Mouse (Mus musculus): Measurements from ENCODE around the gene Pam16.

Gene Pam16

DNA sequence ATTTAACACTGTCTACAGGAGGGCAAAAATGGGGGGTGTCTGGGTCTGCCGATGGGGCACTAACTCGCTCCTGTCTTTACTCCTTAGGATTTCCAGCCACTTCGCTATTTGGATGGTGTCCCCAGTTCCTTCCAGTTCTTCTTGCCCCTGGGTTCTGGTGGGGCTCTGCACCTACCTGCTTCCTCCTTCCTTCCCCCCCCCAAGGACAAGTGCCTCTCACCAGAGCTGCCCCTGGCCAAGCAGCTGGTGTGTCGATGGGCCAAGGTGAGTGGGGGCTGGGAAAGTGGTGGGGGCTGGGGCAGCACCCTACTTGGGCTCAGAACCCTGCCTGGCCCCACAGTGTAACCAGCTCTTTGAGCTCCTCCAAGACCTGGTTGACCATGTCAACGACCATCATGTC, 13.6 kb downstream of the Pam16 start:
- 95% methylated on average over 5 of the region's 5 CpGs for WGBS

DNA sequence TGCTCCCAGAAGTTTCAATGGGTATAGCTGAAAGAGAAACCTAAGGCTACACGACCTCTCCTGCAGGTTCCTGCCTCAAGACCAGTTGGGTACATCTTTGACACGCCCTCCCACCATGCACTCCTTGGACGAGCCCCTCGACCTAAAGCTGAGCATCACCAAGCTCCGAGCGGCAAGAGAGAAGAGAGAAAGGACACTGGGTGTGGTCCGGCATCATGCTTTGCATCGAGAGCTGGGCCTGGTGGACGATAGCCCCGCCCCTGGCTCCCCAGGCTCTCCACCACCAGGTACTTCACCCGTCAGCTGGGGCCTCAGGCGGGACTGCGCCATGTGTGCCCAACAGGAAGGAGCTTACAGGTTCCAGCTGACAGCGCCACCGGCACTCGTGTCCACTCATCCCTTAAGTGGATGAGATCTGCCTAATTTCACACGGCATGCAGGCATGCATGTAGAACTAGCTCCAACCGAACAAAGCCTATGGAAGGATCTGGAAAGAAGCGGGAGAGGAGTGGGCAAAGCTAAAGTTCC, 16.2 kb downstream of the Pam16 start:
- 90% methylated on average over 19 of the region's 19 CpGs for WGBS

DNA sequence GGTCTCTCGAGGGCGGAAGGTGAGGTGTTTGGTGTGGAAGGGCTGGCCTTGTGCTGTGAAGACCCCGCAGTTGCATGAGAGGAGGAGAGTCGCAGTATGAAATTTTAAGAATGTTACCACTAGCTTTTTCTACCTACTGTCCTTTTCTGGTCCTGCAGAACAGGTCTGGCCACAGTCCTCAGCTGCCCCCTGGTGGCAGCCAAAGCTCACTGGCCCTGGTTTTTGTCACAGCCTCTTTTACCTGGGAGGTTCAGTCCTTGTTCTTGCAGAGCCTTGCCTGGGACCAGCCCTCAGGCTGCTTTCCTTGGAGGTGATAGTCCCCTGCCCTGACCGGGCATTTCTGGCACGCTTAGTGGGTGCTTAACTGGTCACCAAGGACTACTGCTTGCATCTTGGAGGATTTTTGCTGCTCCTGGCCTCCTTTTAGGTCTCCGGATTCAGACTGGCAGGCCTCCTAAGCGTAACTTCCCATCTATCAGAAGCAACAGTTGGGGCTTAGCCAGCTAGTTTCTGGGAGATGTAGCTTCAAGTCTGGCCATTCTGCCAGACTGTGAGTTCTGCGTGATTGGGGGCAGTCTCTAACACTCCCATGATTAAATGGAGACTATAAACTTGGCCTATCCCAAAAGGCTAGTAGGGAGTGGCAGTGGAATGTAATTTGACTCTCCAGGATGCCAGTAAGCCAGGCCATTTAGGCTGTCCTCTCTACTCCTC, 16.8 kb downstream of the Pam16 start:
- 50% methylated on average over 9 of the region's 9 CpGs for WGBS

DNA sequence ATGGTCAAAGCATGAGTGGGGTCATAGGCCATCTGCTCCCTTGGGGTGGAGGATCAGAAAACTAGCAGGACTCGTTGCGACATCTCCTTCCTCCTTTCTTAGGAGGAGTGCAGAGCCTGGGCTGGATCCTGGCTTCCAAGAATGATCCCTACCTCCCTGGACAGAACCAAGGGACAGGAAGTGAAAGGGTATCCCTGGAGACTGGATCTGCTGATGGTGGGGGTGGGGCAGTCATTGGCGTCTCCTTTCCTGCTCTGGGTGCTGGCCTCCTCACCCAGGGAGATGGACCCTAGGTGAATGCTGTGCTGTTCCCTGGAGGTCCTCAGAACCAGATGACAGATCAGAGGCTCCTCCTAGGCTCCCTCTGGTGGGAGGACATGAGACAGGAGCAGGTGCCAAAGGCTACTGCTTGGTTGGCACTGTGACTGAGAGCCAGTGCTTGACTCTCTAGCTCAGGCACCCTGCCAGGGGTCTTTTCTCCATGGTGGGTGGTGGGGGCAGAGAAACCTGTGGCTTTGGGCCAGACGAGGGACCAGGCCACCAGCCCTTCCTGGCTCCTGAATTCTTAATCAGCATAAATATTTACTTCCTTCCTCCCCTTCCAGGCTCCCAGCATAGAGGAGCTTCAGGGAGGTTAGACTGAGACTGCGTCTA, 18.2 kb downstream of the Pam16 start:
- WGBS: 40% methylated on average over 5 of the region's 5 CpGs

GRCm38 (mm10) chr16:4605514-4606131, 19.2 kb downstream of the Pam16 start:
- 74% methylated on average over 13 of the region's 13 CpGs for WGBS

GRCm38 (mm10) chr16:4604293-4604837, 20.4 kb downstream of the Pam16 start:
- 77% methylated on average over 11 of the region's 11 CpGs for WGBS

DNA sequence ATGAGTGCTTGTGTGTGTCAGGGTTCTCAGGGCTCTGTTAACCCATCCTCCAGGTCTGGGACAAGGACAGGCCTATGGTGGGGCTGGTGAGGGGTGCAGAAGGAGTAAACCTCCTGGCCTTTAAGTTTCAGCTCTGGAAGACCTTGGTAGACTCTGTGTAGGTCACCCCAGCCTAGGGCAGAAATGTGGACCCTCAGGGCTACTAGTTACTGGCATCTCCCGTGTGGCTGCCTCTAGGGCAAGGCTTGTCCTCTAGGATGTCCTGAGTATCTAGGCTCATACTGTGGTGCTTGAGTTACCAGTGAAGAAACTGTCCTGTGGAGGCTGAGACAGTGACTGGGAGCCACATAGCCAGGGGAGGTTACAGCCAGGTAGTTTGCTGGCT, 21.3 kb downstream of the Pam16 start:
- WGBS: 82% methylated on average over 1 of the region's 1 CpGs

GRCm38 (mm10) chr16:4602766-4603452, 21.9 kb downstream of the Pam16 start:
- 44% methylated on average over 7 of the region's 7 CpGs for whole genome bisulfite sequencing

- WGBS: 43% methylated on average over 3 of the region's 3 CpGs
Measured at GRCm38 (mm10) chr16:4602189-4602588, 22.6 kb downstream of the Pam16 start.

GRCm38 (mm10) chr16:4600701-4601310, 24.0 kb downstream of the Pam16 start:
- 90% methylated on average over 9 of the region's 9 CpGs for WGBS

- WGBS: 84% methylated on average over 3 of the region's 3 CpGs
Measured at GRCm38 (mm10) chr16:4599616-4600015, 25.2 kb downstream of the Pam16 start.

DNA sequence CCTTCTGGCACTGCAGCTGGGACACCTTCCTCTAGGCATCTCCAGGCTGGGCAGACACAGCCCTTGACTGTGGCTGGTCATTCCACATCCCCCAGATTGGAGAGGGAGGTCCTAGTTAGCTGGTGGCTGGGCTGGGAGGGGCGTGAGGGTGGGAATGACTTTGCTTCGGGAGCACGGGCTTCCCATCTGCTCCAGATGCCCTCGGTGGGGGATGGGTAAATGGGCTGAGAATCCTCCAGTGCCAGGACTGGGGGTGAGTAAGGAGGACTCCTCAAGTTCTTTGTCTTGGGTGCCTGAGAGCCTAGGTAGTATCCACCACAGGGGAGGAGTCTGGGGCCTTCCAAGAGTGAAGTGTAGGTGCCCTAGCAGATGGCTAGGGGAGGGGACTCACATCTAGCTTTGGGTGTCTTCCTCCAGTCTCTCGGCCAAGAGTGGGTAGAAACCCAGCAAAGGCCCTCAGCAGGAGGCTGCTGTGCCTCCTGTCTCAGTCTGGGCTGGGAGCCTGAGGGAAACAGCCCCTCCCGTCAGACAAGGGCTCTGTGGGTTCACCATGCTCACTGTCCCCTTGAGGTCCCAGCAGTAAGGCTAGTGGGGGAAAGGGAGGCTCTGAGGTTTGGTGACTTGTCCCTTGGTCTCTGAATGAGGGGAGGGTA, 25.8 kb downstream of the Pam16 start:
- WGBS: 27% methylated on average over 6 of the region's 6 CpGs

GRCm38 (mm10) chr16:4598041-4598440, 26.7 kb downstream of the Pam16 start:
- WGBS: 83% methylated on average over 5 of the region's 5 CpGs

- WGBS: 75% methylated on average over 7 of the region's 7 CpGs
Measured at GRCm38 (mm10) chr16:4597296-4597695, 27.5 kb downstream of the Pam16 start.

DNA sequence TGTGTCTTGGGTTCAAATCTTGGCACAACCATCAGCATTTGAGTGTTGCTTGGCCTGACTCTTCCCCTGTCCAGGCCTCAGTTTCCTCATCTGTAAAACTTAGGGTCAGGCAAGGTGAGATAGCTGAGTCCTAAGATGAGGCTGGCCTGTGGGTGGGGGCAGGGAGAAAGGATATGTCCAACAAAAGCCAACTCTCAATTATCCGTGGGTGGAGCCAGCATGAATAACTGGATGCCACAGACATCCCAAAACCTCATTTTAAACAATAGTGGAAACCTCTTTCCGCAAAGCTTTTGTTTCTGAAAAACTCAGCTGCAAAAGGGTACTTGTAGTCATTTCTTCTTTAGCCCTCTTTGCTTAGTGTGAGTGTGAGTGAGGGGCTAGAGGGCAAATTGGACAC, 28.0 kb downstream of the Pam16 start:
- 52% methylated on average over 2 of the region's 2 CpGs for WGBS

GRCm38 (mm10) chr16:4596141-4596728, 28.6 kb downstream of the Pam16 start:
- WGBS: 30% methylated on average over 3 of the region's 3 CpGs

DNA sequence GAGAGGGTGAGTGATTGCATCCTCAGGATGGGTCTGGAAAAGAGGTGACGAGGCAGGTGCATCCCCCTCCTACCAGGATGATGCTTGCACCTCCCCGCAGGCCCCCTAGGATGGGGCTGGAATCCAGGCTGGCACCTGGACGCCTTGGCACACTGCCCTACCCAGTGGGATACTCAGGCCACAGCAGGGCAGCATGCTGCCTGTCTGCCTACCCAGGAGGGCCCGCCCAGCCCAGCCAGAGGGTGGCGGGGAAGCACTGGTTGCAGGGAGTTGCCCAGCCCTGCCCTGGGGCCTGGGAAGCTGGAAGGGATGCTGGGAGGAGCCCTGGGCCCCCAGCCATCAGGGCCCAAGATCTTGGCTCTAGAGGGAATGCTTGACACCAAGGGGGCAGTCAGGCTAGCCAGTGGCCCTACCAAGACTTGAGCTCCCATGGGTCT, 29.2 kb downstream of the Pam16 start:
- 17% methylated on average over 5 of the region's 5 CpGs for WGBS

GRCm38 (mm10) chr16:4594814-4595526, 29.8 kb downstream of the Pam16 start:
- WGBS: 1% methylated on average over 50 of the region's 52 CpGs

- WGBS: 3% methylated on average over 40 of the region's 74 CpGs
Measured at GRCm38 (mm10) chr16:4593971-4594813, 30.6 kb downstream of the Pam16 start, which contains the start of gene Glis2. Glis2 (plus strand) TSS chr16:4594713.
